Mouse (Mus musculus): ENCODE measurements around the gene Pofut2. TPM values are rescaled to one million over a fixed set of nuclear protein-coding genes. Genes with fewer than 3 reads are reported as not detected.

The Pofut2 gene
- polyA plus RNA-seq, 1 experiment from 2014 or later: 108 TPM

DNA sequence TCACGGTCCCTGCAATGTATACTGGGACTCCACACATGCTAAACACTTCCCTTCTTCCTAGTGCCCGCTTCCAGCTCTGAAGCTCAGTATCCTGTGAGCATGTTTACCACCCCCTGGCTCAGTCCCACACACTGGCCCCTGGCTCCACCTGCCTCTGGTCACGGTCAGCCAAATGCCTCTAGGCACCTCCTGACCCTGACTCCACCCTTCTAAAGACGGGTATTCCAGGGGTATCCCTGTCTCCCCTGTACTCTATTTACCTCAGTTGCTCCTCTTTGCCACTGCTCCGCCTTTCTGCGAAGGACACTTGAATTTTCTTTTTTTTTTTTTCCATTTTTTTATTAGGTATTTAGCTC lies 31.7 kb upstream of the Pofut2 start:
- H3K27ac ChIP-seq (ENCODE audit: low read length): no peak overlapping the region
- no peaks in the 10 kb centered on the region for H3K9me3 ChIP-seq (ENCODE audit: control insufficient read depth, low read length)
- H3K27me3 ChIP-seq (replicated peaks; ENCODE audit: control insufficient read depth, insufficient read depth, low read length): no peaks in the 10 kb centered on the region
- H3K4me1 ChIP-seq (ENCODE audit: control insufficient read depth, insufficient read depth, low read length): peaks cover 4% of the 10 kb centered on the region; the same call in 1 of the 2 replicates
- H3K4me3 ChIP-seq (ENCODE audit: low read length): no peak overlapping the region
- no peaks in the 10 kb centered on the region for H3K36me3 ChIP-seq (ENCODE audit: control insufficient read depth, insufficient read depth, low read length)
- no peak for ATAC-seq
- no peak overlapping the region for H3K9ac ChIP-seq (ENCODE audit: low read depth, low read length)
- H3K4me2 ChIP-seq (ENCODE audit: low read depth, low read length): no peak overlapping the region
- WGBS: 86% methylated on average over 6 of the region's 6 CpGs

DNA sequence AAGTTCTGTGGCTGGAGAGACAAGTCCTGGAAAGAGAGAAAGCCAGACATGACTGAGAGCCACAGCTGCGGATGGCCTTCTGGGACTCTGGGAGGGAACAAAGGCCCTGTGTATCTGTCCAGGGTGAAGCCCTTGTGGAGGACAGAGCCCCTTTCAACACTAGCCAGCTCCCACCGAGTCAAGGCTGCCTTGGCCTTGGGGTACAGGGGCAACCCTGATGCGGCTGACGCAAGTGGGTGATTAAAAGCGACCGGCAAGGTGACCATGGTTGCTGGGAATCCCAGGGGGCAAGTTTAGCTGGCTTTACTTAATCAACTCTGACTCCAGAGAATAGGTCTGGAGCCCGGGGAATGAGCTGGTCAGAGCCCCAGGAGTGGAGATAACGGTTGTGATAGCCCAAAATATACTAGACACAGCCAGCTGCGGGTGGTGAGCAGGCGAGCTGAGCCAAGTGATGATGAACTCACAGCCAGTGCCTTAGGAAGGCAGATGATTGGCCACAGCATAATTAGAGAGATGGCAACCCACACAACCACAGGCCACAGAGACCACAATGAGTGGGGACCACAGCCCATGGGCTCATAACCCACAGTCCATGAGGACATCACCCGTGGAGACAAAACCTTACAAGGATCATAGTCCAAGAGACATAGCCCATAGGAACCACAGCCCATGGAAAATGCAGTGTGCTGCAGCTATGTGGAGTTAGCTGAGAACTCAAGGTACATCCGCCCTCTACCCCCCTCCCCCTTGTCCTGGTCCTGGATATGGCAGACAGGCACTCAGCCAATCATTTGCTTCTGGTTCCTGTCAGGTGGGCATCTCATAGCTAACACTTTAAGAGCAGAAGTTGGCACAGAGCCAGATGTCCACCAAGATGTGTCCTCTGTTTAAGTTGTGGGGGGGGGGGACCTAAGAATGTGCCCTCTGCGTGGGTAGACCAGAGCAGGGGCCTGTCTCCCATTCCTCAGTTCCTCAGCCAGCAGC lies 29.1 kb upstream of the Pofut2 start:
- H3K9me3 ChIP-seq (ENCODE audit: control insufficient read depth, low read length): no peaks in the 10 kb centered on the region
- no peak overlapping the region for H3K4me2 ChIP-seq (ENCODE audit: low read depth, low read length)
- no peak overlapping the region for H3K27ac ChIP-seq (ENCODE audit: low read length)
- no peak for ATAC-seq
- H3K36me3 ChIP-seq (ENCODE audit: control insufficient read depth, insufficient read depth, low read length): no peaks in the 10 kb centered on the region
- 76% methylated on average over 13 of the region's 13 CpGs for WGBS
- peaks cover 4% of the 10 kb centered on the region; the same call in 1 of the 2 replicates for H3K4me1 ChIP-seq (ENCODE audit: control insufficient read depth, insufficient read depth, low read length)
- H3K4me3 ChIP-seq (ENCODE audit: low read length): no peak overlapping the region
- H3K27me3 ChIP-seq (replicated peaks; ENCODE audit: control insufficient read depth, insufficient read depth, low read length): no peaks in the 10 kb centered on the region
- H3K9ac ChIP-seq (ENCODE audit: low read depth, low read length): no peak overlapping the region

- peak; percentile 80 for ATAC-seq
- H3K4me3 ChIP-seq (ENCODE audit: low read length): no peak overlapping the region
- H3K4me1 ChIP-seq (ENCODE audit: control insufficient read depth, insufficient read depth, low read length): peaks cover 4% of the 10 kb centered on the region; the same call in 1 of the 2 replicates
- no peaks in the 10 kb centered on the region for H3K36me3 ChIP-seq (ENCODE audit: control insufficient read depth, insufficient read depth, low read length)
- no peaks in the 10 kb centered on the region for H3K27me3 ChIP-seq (replicated peaks; ENCODE audit: control insufficient read depth, insufficient read depth, low read length)
- WGBS: 64% methylated on average over 16 of the region's 16 CpGs
- H3K9ac ChIP-seq (ENCODE audit: low read depth, low read length): no peak overlapping the region
- no peak overlapping the region for H3K4me2 ChIP-seq (ENCODE audit: low read depth, low read length)
- no peaks in the 10 kb centered on the region for H3K9me3 ChIP-seq (ENCODE audit: control insufficient read depth, low read length)
- H3K27ac ChIP-seq (ENCODE audit: low read length): no peak overlapping the region
Observed at GRCm38 (mm10) chr10:77231861-77232755, 26.9 kb upstream of the Pofut2 start.

DNA sequence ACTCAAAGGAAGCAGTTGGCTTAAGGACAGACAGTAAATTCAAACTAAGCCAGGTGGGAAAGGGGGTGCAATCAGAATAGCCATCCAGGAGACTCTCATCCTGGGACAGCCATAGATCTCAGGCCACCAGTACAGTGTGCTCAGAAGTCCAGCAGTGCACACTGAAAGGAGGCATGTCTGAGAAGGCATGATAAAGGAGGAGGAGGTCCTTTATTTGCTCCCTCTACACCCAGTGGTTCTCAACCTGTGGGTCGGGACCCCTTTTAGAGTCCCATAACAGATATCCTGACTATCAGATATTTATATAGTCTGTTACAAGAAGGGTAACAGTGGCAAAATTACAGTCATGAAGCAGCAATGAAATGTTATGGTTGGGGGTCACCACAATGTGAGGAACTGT lies 25.8 kb upstream of the Pofut2 start:
- ATAC-seq: no peak
- WGBS: 92% methylated on average over 1 of the region's 1 CpGs
- H3K9me3 ChIP-seq (ENCODE audit: control insufficient read depth, low read length): no peaks in the 10 kb centered on the region
- no peak overlapping the region for H3K9ac ChIP-seq (ENCODE audit: low read depth, low read length)
- H3K36me3 ChIP-seq (ENCODE audit: control insufficient read depth, insufficient read depth, low read length): no peaks in the 10 kb centered on the region
- H3K4me2 ChIP-seq (ENCODE audit: low read depth, low read length): no peak overlapping the region
- no peaks in the 10 kb centered on the region for H3K27me3 ChIP-seq (replicated peaks; ENCODE audit: control insufficient read depth, insufficient read depth, low read length)
- peaks cover 4% of the 10 kb centered on the region; the same call in 1 of the 2 replicates for H3K4me1 ChIP-seq (ENCODE audit: control insufficient read depth, insufficient read depth, low read length)
- no peak overlapping the region for H3K27ac ChIP-seq (ENCODE audit: low read length)
- H3K4me3 ChIP-seq (ENCODE audit: low read length): no peak overlapping the region

DNA sequence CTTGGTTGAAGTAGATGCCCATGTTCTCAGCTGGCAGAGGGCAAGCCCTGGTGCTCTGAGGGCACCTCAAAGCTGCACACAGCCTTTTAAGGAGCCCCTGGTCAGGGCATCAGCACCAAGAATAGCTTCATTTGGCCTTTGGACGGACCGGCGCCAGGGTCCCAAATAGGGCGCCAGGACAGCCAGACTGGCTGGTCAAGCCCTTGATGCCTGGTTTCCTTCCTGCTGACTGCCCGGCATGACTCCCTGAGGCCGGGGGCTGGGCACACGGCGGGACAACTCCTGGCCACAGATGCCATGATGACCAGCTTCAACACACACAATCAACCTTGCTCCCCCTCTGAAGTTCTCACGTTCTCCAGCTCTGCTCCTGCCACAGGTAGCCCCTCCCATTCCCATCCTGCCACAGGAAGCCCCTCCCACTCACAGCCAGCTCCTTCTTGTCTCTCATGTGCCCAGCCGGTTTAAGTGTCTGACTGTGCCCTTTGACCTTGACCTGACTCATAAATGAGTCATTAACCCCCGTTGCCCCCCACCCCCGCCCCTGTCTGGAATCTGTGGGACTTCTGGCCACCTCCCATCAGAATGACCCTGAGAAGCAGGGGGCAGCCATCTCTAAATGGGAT lies 23.9 kb upstream of the Pofut2 start:
- ATAC-seq: no peak
- Histone ChIP-seq H3K36me3 (ENCODE audit: control insufficient read depth, insufficient read depth, low read length) (no peaks in the 10 kb centered on the region), H3K4me2 (ENCODE audit: low read depth, low read length) (no peak overlapping the region), H3K4me3 (ENCODE audit: low read length) (no peak overlapping the region), H3K27ac (ENCODE audit: low read length) (no peak overlapping the region), H3K4me1 (ENCODE audit: control insufficient read depth, insufficient read depth, low read length) (peaks cover 4% of the 10 kb centered on the region; the same call in 1 of the 2 replicates), H3K9ac (ENCODE audit: low read depth, low read length) (no peak overlapping the region), H3K9me3 (ENCODE audit: control insufficient read depth, low read length) (no peaks in the 10 kb centered on the region), H3K27me3 (replicated peaks; ENCODE audit: control insufficient read depth, insufficient read depth, low read length) (no peaks in the 10 kb centered on the region)
- WGBS: 67% methylated on average over 12 of the region's 12 CpGs

DNA sequence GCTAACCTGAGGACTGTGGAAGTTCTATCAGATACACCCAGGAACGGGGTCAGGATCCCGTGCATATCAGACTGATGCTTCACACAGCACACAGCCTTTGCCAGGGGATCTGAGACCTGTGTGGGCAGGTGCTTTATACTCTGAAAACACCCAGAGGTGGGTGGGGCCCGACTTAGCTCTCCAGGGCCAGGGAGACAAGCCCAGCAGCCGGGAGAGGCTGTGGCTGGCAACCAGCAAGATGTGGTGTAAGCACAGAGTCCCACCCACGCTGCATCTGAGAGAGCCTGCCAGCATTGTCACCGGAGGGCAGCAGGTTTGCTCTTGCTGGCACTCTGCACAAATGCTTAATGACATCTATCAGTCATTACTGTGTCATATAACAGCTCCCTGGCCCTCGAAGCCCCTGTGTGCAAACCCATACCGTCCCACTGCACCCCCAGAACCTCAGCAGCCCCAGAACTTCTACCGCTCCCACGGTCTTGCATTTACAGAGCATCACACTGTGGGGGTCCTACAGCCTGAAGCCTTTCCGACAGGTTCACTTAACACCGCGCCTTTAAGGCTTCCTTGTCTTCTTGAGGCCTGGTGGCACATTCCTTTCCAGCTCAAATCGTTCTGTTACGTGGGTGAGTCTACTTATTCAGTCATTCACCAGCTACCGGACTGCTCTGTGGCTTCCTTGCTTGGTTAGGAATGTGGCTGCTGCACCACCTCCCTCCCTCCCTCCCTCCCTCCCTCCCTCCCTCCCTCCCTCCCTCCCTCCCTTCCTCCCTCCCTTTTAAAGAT lies 21.0 kb upstream of the Pofut2 start:
- Histone ChIP-seq H3K9me3 (ENCODE audit: control insufficient read depth, low read length) (no peaks in the 10 kb centered on the region), H3K4me2 (ENCODE audit: low read depth, low read length) (no peak overlapping the region), H3K27me3 (replicated peaks; ENCODE audit: control insufficient read depth, insufficient read depth, low read length) (no peaks in the 10 kb centered on the region), H3K9ac (ENCODE audit: low read depth, low read length) (no peak overlapping the region), H3K4me1 (ENCODE audit: control insufficient read depth, insufficient read depth, low read length) (peaks cover 2% of the 10 kb centered on the region; the same call in 1 of the 2 replicates), H3K36me3 (ENCODE audit: control insufficient read depth, insufficient read depth, low read length) (no peaks in the 10 kb centered on the region), H3K4me3 (ENCODE audit: low read length) (no peak overlapping the region), H3K27ac (ENCODE audit: low read length) (no peak overlapping the region)
- no peak for ATAC-seq
- 65% methylated on average over 16 of the region's 16 CpGs for WGBS

- no peaks in the 10 kb centered on the region for H3K9me3 ChIP-seq (ENCODE audit: control insufficient read depth, low read length)
- H3K4me3 ChIP-seq (ENCODE audit: low read length): no peak overlapping the region
- WGBS: 55% methylated on average over 8 of the region's 8 CpGs
- H3K27me3 ChIP-seq (replicated peaks; ENCODE audit: control insufficient read depth, insufficient read depth, low read length): no peaks in the 10 kb centered on the region
- no peaks in the 10 kb centered on the region for H3K36me3 ChIP-seq (ENCODE audit: control insufficient read depth, insufficient read depth, low read length)
- H3K9ac ChIP-seq (ENCODE audit: low read depth, low read length): no peak overlapping the region
- no peak overlapping the region for H3K27ac ChIP-seq (ENCODE audit: low read length)
- no peak; the same call in 1 of the 2 replicates for ATAC-seq
- peaks cover 7% of the 10 kb centered on the region; the same call in 1 of the 2 replicates for H3K4me1 ChIP-seq (ENCODE audit: control insufficient read depth, insufficient read depth, low read length)
- H3K4me2 ChIP-seq (ENCODE audit: low read depth, low read length): no peak overlapping the region
Observed at GRCm38 (mm10) chr10:77240764-77241163, 18.3 kb upstream of the Pofut2 start.

GRCm38 (mm10) chr10:77242396-77242795 lies 16.6 kb upstream of the Pofut2 start:
- Histone ChIP-seq H3K4me2 (ENCODE audit: low read depth, low read length) (no peak overlapping the region), H3K27me3 (replicated peaks; ENCODE audit: control insufficient read depth, insufficient read depth, low read length) (no peaks in the 10 kb centered on the region), H3K36me3 (ENCODE audit: control insufficient read depth, insufficient read depth, low read length) (no peaks in the 10 kb centered on the region), H3K9ac (ENCODE audit: low read depth, low read length) (no peak overlapping the region), H3K4me1 (ENCODE audit: control insufficient read depth, insufficient read depth, low read length) (peaks cover 8% of the 10 kb centered on the region; the same call in 1 of the 2 replicates), H3K9me3 (ENCODE audit: control insufficient read depth, low read length) (no peaks in the 10 kb centered on the region), H3K4me3 (ENCODE audit: low read length) (no peak overlapping the region), H3K27ac (ENCODE audit: low read length) (no peak overlapping the region)
- WGBS: 77% methylated on average over 3 of the region's 3 CpGs
- no peak for ATAC-seq
